Mouse (Mus musculus) erythroblast, embryonic 14.5 days (primary cell): ENCODE measurements at regions not wholly inside any gene's neighbourhood (a gene's known extent, or its start where the extent isn't known, plus 50 kb on each side); places are given as distances from the start of the nearest gene placed in this dataset.

Experiments
- GATA1 ChIP-seq: IDR thresholded peaks from 2 replicates; pipeline ENCODE4 v1.6.1; 2012; ENCODE audit warnings: low read length, inconsistent platforms, mixed read lengths
- TAL1 ChIP-seq: IDR thresholded peaks from 3 replicates; pipeline ENCODE4 v1.6.1; 2012; ENCODE audit warnings: low read length, inconsistent platforms, mixed read lengths

DNA sequence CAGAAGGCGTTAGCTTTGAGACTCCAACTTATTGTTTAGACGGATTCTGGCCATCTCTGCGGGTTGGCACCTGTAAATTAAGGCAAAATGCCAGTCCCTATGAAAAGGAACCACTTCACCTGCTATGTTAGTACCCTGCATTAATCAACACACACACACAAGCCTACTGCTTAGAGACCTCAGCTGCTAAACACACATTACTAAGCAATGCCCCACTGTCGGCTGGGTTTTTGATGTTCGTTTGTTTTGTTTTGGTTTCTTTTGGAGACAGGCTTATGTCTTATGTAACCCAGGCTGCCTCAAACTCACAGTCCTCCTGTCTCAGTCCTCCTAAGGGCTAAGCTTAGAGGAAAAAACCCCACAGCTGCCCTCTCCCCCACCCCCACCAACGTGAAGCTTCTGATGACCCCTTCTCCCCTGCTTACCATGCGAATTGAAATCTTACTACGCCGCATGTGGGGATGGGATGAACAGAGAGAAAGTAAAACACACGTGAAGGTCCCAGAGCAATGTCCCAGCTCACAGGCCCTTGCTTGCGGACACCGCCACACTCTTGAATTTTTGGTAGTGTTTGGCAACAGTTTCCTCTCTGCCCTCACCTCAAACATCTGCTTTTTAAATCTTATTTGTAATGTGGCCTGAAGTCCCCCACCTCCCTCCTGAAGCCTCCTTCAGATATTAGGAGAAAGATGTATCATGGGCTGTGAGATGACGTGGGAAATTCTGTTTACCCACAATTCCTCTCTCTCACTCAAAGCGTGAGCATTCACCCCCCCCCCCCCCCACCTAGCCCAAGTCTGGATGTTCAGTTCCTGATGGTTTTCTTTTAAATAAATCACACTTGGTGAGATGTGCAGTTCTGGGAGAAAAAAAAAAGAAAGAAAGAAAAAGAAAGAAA is 70.1 kb downstream of the Tex35 start:
- TF ChIP-seq TAL1: no peak
- no peak for TF ChIP-seq GATA1
